Mouse (Mus musculus) cortical plate, adult 2 months (tissue): ENCODE results near the gene Ccdc69. TPM values are rescaled to one million over a fixed set of nuclear protein-coding genes. Genes with fewer than 3 reads are reported as not detected.
A peak's percentile ranks its signal among the peaks of the same experiment; 100 is the strongest.

Experiments used
- H3K27ac ChIP-seq: fragments of 200-500 bp; 2 replicates; pipeline ENCODE4 v1.5.1; 2012; ENCODE audit warnings: low read length, control low read depth, inconsistent platforms; ENCODE audit not compliant: insufficient read depth
- H3K4me1 ChIP-seq: fragments of 200-500 bp; 2 replicates; pipeline ENCODE4 v1.6.1; 2011; ENCODE audit warnings: low read length; ENCODE audit not compliant: control insufficient read depth, insufficient read depth
- H3K4me3 ChIP-seq: fragments of 200-500 bp; 2 replicates; pipeline ENCODE4 v1.5.1; 2011; ENCODE audit warnings: mild to moderate bottlenecking, low read length, control low read depth; ENCODE audit not compliant: insufficient read depth
- CTCF ChIP-seq: fragments of 200-500 bp; IDR thresholded peaks from 2 replicates; pipeline ENCODE4 v1.5.1; 2011; ENCODE audit warnings: mild to moderate bottlenecking, control low read depth, low read length; ENCODE audit not compliant: insufficient read depth; ENCODE audit errors: extremely low read depth
- POLR2A ChIP-seq: fragments of 200-500 bp; IDR thresholded peaks from 2 replicates; pipeline ENCODE4 v1.6.1; 2011; ENCODE audit warnings: mild to moderate bottlenecking, low read length, control low read depth; ENCODE audit not compliant: insufficient read depth; ENCODE audit errors: extremely low read depth
- polyA plus RNA-seq: library from polyadenylated mRNA; depleted of rRNA; stranded (reverse); fragments of >200 nt; gene quantifications from 2 replicates; pipeline ENCODE4 v1.2.3, GENCODE M21; 2012

The Ccdc69 gene
- polyA plus RNA-seq, 1 experiment, result 0.58 TPM

- H3K27ac ChIP-seq, result no peak overlapping the region
- peaks cover 7% of the 10 kb centered on the region for H3K4me1 ChIP-seq
- TF ChIP-seq POLR2A (no peak), CTCF (no peak)
- no peak overlapping the region for H3K4me3 ChIP-seq
These were observed 49.4 kb downstream of the Ccdc69 start for GRCm38 (mm10) chr11:55028509-55028908.

- TF ChIP-seq POLR2A, result no peak
- no peak for TF ChIP-seq CTCF
- Histone ChIP-seq H3K4me3 (no peak overlapping the region), H3K27ac (no peak overlapping the region), H3K4me1 (peaks cover 14% of the 10 kb centered on the region)
These were observed 50.6 kb downstream of the Ccdc69 start for GRCm38 (mm10) chr11:55027204-55027855.

GRCm38 (mm10) chr11:55025896-55026295, 52.0 kb downstream of the Ccdc69 start:
- no peak overlapping the region for H3K4me3 ChIP-seq

GRCm38 (mm10) chr11:55023583-55023982, 54.3 kb downstream of the Ccdc69 start:
- peak overlapping the region; percentile 11; the same call in 1 of the 2 replicates for H3K27ac ChIP-seq
- H3K4me1 ChIP-seq, result peaks cover 16% of the 10 kb centered on the region
- no peak for TF ChIP-seq POLR2A
- TF ChIP-seq CTCF, result no peak
- no peak overlapping the region for H3K4me3 ChIP-seq

More at GRCm38 (mm10) chr11:55025896-55026295, 52.0 kb downstream of the Ccdc69 start:
- H3K4me1 ChIP-seq, result peaks cover 16% of the 10 kb centered on the region
- TF ChIP-seq POLR2A (no peak), CTCF (no peak)
- no peak overlapping the region for H3K27ac ChIP-seq

GRCm38 (mm10) chr11:55023049-55023564, 54.8 kb downstream of the Ccdc69 start:
- Histone ChIP-seq H3K4me3 (no peak overlapping the region), H3K4me1 (peaks cover 16% of the 10 kb centered on the region), H3K27ac (peak overlapping the region; percentile 11; the same call in 1 of the 2 replicates)
- TF ChIP-seq CTCF (no peak), POLR2A (no peak)

GRCm38 (mm10) chr11:55022508-55022907, 55.4 kb downstream of the Ccdc69 start:
- no peak overlapping the region for H3K27ac ChIP-seq

GRCm38 (mm10) chr11:55021859-55022258, 56.1 kb downstream of the Ccdc69 start:
- TF ChIP-seq POLR2A (no peak), CTCF (no peak)
- no peak overlapping the region for H3K27ac ChIP-seq
- H3K4me1 ChIP-seq, result peaks cover 21% of the 10 kb centered on the region
- no peak overlapping the region for H3K4me3 ChIP-seq

More at GRCm38 (mm10) chr11:55022508-55022907, 55.4 kb downstream of the Ccdc69 start:
- no peak overlapping the region for H3K4me3 ChIP-seq
- peaks cover 17% of the 10 kb centered on the region for H3K4me1 ChIP-seq
- TF ChIP-seq POLR2A (no peak), CTCF (no peak)

- H3K4me1 ChIP-seq, result peaks cover 21% of the 10 kb centered on the region
- H3K27ac ChIP-seq, result no peak overlapping the region
- no peak overlapping the region for H3K4me3 ChIP-seq
- TF ChIP-seq CTCF (no peak), POLR2A (no peak)
These were observed 56.5 kb downstream of the Ccdc69 start for GRCm38 (mm10) chr11:55021458-55021857.

GRCm38 (mm10) chr11:55019711-55020110, 58.2 kb downstream of the Ccdc69 start:
- TF ChIP-seq POLR2A, result no peak
- TF ChIP-seq CTCF, result no peak
- Histone ChIP-seq H3K4me1 (peaks cover 28% of the 10 kb centered on the region), H3K27ac (no peak overlapping the region), H3K4me3 (no peak overlapping the region)

- Histone ChIP-seq H3K4me1 (peaks cover 25% of the 10 kb centered on the region), H3K27ac (0 out of 2 replicates have a peak overlapping the region, but pooled peaks have one; percentile 5)
- TF ChIP-seq POLR2A, result no peak
- TF ChIP-seq CTCF, result no peak
These were observed 59.9 kb downstream of the Ccdc69 start for GRCm38 (mm10) chr11:55018034-55018433.

GRCm38 (mm10) chr11:55017201-55017600, 60.7 kb downstream of the Ccdc69 start:
- Histone ChIP-seq H3K27ac (peak overlapping the region; percentile 57), H3K4me3 (no peak overlapping the region), H3K4me1 (peaks cover 19% of the 10 kb centered on the region)
- TF ChIP-seq POLR2A, result no peak
- no peak for TF ChIP-seq CTCF

More at GRCm38 (mm10) chr11:55018034-55018433, 59.9 kb downstream of the Ccdc69 start:
- no peak overlapping the region for H3K4me3 ChIP-seq
